Mouse (Mus musculus) erythroblast, embryonic 14.5 days (primary cell): Measurements from ENCODE around the gene Stk40.
"Not testable (repeated sequence)": the region's sequence is repeated elsewhere in the genome, so short reads cannot be mapped to it uniquely, and the experiment has no call there.

ENCODE experiments used
- GATA1 ChIP-seq: IDR thresholded peaks from 2 replicates; pipeline ENCODE4 v1.6.1; 2012; ENCODE audit warnings: low read length, inconsistent platforms, mixed read lengths
- TAL1 ChIP-seq: IDR thresholded peaks from 3 replicates; pipeline ENCODE4 v1.6.1; 2012; ENCODE audit warnings: low read length, inconsistent platforms, mixed read lengths

GRCm38 (mm10) chr4:126175980-126176379 lies 72.2 kb downstream of the Stk40 start:
- TF ChIP-seq GATA1, TAL1: not testable (repeated sequence)
